In genomic region chr1:177442821-177443723, GRCm38 (mm10) we compare ENCODE assay signal across 8 mouse cellular contexts. TPM values are rescaled to one million over a fixed set of nuclear protein-coding genes. Genes with fewer than 3 reads are reported as not detected.
DNase-seq lines count a peak whose midpoint lies in the region; ATAC-seq lines count a peak whose summit lies in the region.

No protein-coding gene starts in this region.

- intact Hi-C loops in heart, postnatal 14 days (cut with DNase I): loop anchor here (2.0 to 10.0 kb wide), 4 partner anchors 89 to 242 kb away; partner anchors contain the start of gene Akt3

- H3K36me3 ChIP-seq in embryonic facial prominence, embryonic 10.5 days (replicated peaks): peaks cover 11% of the 10 kb centered on the region
- H3K36me3 ChIP-seq in limb, embryonic 10.5 days: peaks cover 9% of the 10 kb centered on the region
- peaks cover 6% of the 10 kb centered on the region for H3K36me3 ChIP-seq in midbrain, embryonic 11.5 days (ENCODE audit: control insufficient read depth, insufficient read depth, low read length)
- peaks cover 8% of the 10 kb centered on the region; the same call in 1 of the 2 replicates for H3K36me3 ChIP-seq in stomach, embryonic 15.5 days

- H3K4me1 ChIP-seq in embryonic facial prominence, embryonic 10.5 days: peaks cover 57% of the 10 kb centered on the region
- H3K4me1 ChIP-seq in limb, embryonic 10.5 days: peaks cover 46% of the 10 kb centered on the region
- peaks cover 34% of the 10 kb centered on the region for H3K4me1 ChIP-seq in midbrain, embryonic 11.5 days (ENCODE audit: control insufficient read depth, insufficient read depth, low read length)
- peaks cover 4% of the 10 kb centered on the region; the same call in 1 of the 2 replicates for H3K4me1 ChIP-seq in stomach, embryonic 15.5 days

- H3K4me3 ChIP-seq in embryonic facial prominence, embryonic 10.5 days: peak overlapping the region; percentile 89
- H3K4me3 ChIP-seq in limb, embryonic 10.5 days: peak overlapping the region; percentile 84
- H3K4me3 ChIP-seq in midbrain, embryonic 11.5 days (ENCODE audit: low read depth, low read length): peak overlapping the region; percentile 96
- peak overlapping the region; percentile 71 for H3K4me3 ChIP-seq in stomach, embryonic 15.5 days (replicated peaks)

- H3K27ac ChIP-seq in embryonic facial prominence, embryonic 10.5 days (replicated peaks): peak overlapping the region; percentile 95
- H3K27ac ChIP-seq in limb, embryonic 10.5 days: peak overlapping the region; percentile 93
- H3K27ac ChIP-seq in midbrain, embryonic 11.5 days (ENCODE audit: low read depth, low read length): peak overlapping the region; percentile 98
- peak overlapping the region; percentile 88 for H3K27ac ChIP-seq in stomach, embryonic 15.5 days

- H3K9me3 ChIP-seq in embryonic facial prominence, embryonic 10.5 days: no peaks in the 10 kb centered on the region
- no peaks in the 10 kb centered on the region for H3K9me3 ChIP-seq in limb, embryonic 10.5 days (replicated peaks)
- H3K9me3 ChIP-seq in midbrain, embryonic 11.5 days (ENCODE audit: control insufficient read depth, low read length): no peaks in the 10 kb centered on the region
- H3K9me3 ChIP-seq in stomach, embryonic 15.5 days: no peaks in the 10 kb centered on the region

- DNase-seq in CD4-positive helper T cell, adult 2 months (ENCODE audit: low read depth, low spot score): peak; percentile 63
- peak; percentile 31 for DNase-seq in R1 (ENCODE audit: low read depth, low spot score)
- DNase-seq in embryonic facial prominence, embryonic 10.5 days (ENCODE audit: low spot score): peak; percentile 57
- DNase-seq in heart, postnatal 14 days: peak; percentile 33 to 34
- DNase-seq in limb, embryonic 10.5 days (ENCODE audit: low spot score): peak; percentile 68
- DNase-seq in midbrain, embryonic 11.5 days (ENCODE audit: low spot score, missing footprints): peak; percentile 92
- no peak for DNase-seq in layer of hippocampus, postnatal 14 days (ENCODE audit: low spot score in 2 of 2)

- no peaks in the 10 kb centered on the region for H3K27me3 ChIP-seq in embryonic facial prominence, embryonic 10.5 days (replicated peaks; ENCODE audit: low read depth, poor library complexity, severe bottlenecking)
- no peaks in the 10 kb centered on the region for H3K27me3 ChIP-seq in limb, embryonic 10.5 days (ENCODE audit: low read depth, poor library complexity, severe bottlenecking)
- no peaks in the 10 kb centered on the region for H3K27me3 ChIP-seq in midbrain, embryonic 11.5 days (ENCODE audit: control insufficient read depth, insufficient read depth, low read length)
- H3K27me3 ChIP-seq in stomach, embryonic 15.5 days (replicated peaks): no peaks in the 10 kb centered on the region

- no peak for ATAC-seq in midbrain, embryonic 11.5 days (ENCODE audit: low FRiP score)
- no peak for ATAC-seq in stomach, embryonic 15.5 days (ENCODE audit: insufficient read depth, low FRiP score, low read depth)

- H3K4me2 ChIP-seq in midbrain, embryonic 11.5 days: peak overlapping the region; percentile 85
- H3K4me2 ChIP-seq in stomach, embryonic 15.5 days: peak overlapping the region; percentile 78

- WGBS in embryonic facial prominence, embryonic 10.5 days: under 1% methylated on average over 57 of the region's 62 CpGs
- WGBS in limb, embryonic 10.5 days: 1% methylated on average over 56 of the region's 62 CpGs
- WGBS in midbrain, embryonic 11.5 days: under 1% methylated on average over 58 of the region's 62 CpGs
- WGBS in stomach, embryonic 15.5 days: under 1% methylated on average over 51 of the region's 62 CpGs

- peak overlapping the region; percentile 99 for H3K9ac ChIP-seq in midbrain, embryonic 11.5 days (ENCODE audit: low read length)
- peak overlapping the region; percentile 80 for H3K9ac ChIP-seq in stomach, embryonic 15.5 days

RNA-seq across cellular contexts. Expression of gene Zbtb18, which starts 0.9 kb away (rescaled TPM):
- 2.1 and 3.4 TPM in 2 replicates for polyA plus RNA-seq in embryonic facial prominence, embryonic 10.5 days (2016; fragmentation: Nextera tagmentation; extraction: Ambion mirVana)
- 10 to 100 TPM; 35.1 to 35.8 TPM for total RNA-seq in heart, postnatal 14 days (2021)
- 0.99 and 1.0 TPM in 2 replicates for polyA plus RNA-seq in limb, embryonic 10.5 days (2016; fragmentation: Nextera tagmentation; extraction: Ambion mirVana)
- 10.2 and 10.7 TPM in 2 replicates for polyA plus RNA-seq in midbrain, embryonic 11.5 days (2014; fragmentation: Nextera tagmentation; extraction: Ambion mirVana)
- 2.2 and 2.7 TPM in 2 replicates for polyA plus RNA-seq in stomach, embryonic 15.5 days (2015; fragmentation: Nextera tagmentation; extraction: Ambion mirVana)
- 100 to 1,000 TPM; 592 to 608 TPM for total RNA-seq in layer of hippocampus, postnatal 14 days (2021)

Comparison
In these comparisons a context has a peak if more than half of its experiments do, and no peak if none do; other contexts are left out.
1. DNase-seq: peak in CD4-positive helper T cell, adult 2 months (single experiment), R1 (single experiment), embryonic facial prominence, embryonic 10.5 days (single experiment), heart, postnatal 14 days (2 of 2), limb, embryonic 10.5 days (single experiment) and midbrain, embryonic 11.5 days (single experiment); none in layer of hippocampus, postnatal 14 days (0 of 2).
2. Peak in every context shown above with its lines, with median percentiles within 50 percentile points of each other: H3K27ac ChIP-seq and H3K4me3 ChIP-seq.